Mouse (Mus musculus): ENCODE data around the gene A630023A22Rik. TPM values are rescaled to one million over a fixed set of nuclear protein-coding genes. Genes with fewer than 3 reads are reported as not detected.

The A630023A22Rik gene
- polyA plus RNA-seq, 1 experiment from 2014 or later: not detected

DNA sequence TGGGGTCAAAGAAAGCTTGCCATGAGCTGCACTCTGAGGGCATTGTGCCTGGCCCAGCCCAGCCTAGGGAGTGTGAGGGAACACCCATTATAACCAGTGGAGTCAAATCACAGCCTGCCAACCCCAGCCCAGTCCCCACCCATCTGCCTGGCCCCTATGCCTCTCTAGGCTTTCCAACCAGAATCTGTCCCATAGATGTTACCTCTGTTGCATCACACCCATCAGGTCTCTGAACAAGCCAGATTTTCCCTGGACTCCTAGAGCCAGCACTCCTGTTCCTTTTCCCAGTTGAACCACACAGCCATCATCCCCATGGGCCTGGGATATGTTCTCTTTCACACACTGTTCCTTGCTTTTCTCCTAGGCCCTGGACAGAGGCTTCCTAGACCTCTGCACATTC, 101.1 kb downstream of the A630023A22Rik start:
- no peak overlapping the region for H3K27ac ChIP-seq
- H3K4me1 ChIP-seq: peaks cover 14% of the 10 kb centered on the region
- H3K36me3 ChIP-seq: no peaks in the 10 kb centered on the region
- H3K9me3 ChIP-seq: no peaks in the 10 kb centered on the region
- H3K27me3 ChIP-seq (ENCODE audit: insufficient read depth, poor library complexity, severe bottlenecking): peaks cover 8% of the 10 kb centered on the region
- peak; percentile 58 for DNase-seq (ENCODE audit: low spot score)
- H3K4me3 ChIP-seq: no peak overlapping the region

Other genes with a start within 250 kb of the A630023A22Rik start
- gene Gdf10, start 179.2 kb downstream of the A630023A22Rik start, polyA plus RNA-seq (2016; fragmentation: Nextera tagmentation; extraction: Ambion mirVana): 0.32 and 2.8 TPM in 2 replicates
- 0.69 and 4.3 TPM in 2 replicates for gene Gdf2, start 161.7 kb downstream of the A630023A22Rik start, polyA plus RNA-seq (2016; fragmentation: Nextera tagmentation; extraction: Ambion mirVana)
- gene Rbp3, start 148.8 kb downstream of the A630023A22Rik start, polyA plus RNA-seq (2016; fragmentation: Nextera tagmentation; extraction: Ambion mirVana): 0.05 and 0.36 TPM in 2 replicates
- 0.03 and 0.12 TPM in 2 replicates for gene Zfp488, start 124.0 kb downstream of the A630023A22Rik start, polyA plus RNA-seq (2016; fragmentation: Nextera tagmentation; extraction: Ambion mirVana)
- gene Gm30083, start 87.6 kb downstream of the A630023A22Rik start, polyA plus RNA-seq (2016; fragmentation: Nextera tagmentation; extraction: Ambion mirVana): not detected in 2 replicates
- gene Gm5460, start 86.0 kb downstream of the A630023A22Rik start, polyA plus RNA-seq (2016; fragmentation: Nextera tagmentation; extraction: Ambion mirVana): not detected in 2 replicates
- not detected in 2 replicates for gene Antxrl, start 50.0 kb downstream of the A630023A22Rik start, polyA plus RNA-seq (2016; fragmentation: Nextera tagmentation; extraction: Ambion mirVana)
- gene Anxa8, start 16.8 kb downstream of the A630023A22Rik start, polyA plus RNA-seq (2016; fragmentation: Nextera tagmentation; extraction: Ambion mirVana): 0.49 and 0.53 TPM in 2 replicates
- gene Npy4r, start 49.7 kb upstream of the A630023A22Rik start, polyA plus RNA-seq (2016; fragmentation: Nextera tagmentation; extraction: Ambion mirVana): 0.04 and 0.05 TPM in 2 replicates
- gene Gprin2, start 98.9 kb upstream of the A630023A22Rik start, polyA plus RNA-seq (2016; fragmentation: Nextera tagmentation; extraction: Ambion mirVana): 0.17 and 0.46 TPM in 2 replicates
- gene Syt15, start 116.8 kb upstream of the A630023A22Rik start, polyA plus RNA-seq (2016; fragmentation: Nextera tagmentation; extraction: Ambion mirVana): 0.29 and 0.52 TPM in 2 replicates
- 9.0 TPM in 2 replicates for gene Shld2, start 207.7 kb upstream of the A630023A22Rik start, polyA plus RNA-seq (2016; fragmentation: Nextera tagmentation; extraction: Ambion mirVana)
- gene Glud1, start 208.0 kb upstream of the A630023A22Rik start, polyA plus RNA-seq (2016; fragmentation: Nextera tagmentation; extraction: Ambion mirVana): 66.6 and 87.3 TPM in 2 replicates

Measured in heart, embryonic 10.5 days (tissue).